30 mouse cellular contexts compared by ENCODE assay signal in the genomic region with DNA sequence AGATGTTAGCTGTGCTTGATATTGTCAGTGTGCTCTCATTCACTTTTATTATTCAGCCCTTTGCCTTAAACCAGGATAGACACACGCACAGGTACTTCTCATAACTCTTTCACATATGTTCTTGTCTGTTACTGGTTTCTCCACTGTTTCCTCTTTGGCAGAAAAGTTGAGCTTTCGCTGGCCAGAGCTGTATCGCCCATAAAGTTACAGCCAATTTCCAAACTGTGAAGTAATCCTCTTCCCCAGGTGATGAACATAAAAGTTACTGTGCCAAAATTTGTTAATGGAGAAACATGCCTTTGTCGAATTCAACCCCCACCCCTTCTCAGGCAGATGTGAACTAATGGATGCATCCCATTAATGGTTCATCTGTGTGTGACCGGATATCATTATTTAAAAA.
"Had no signal": no experiment of that assay in that cellular context is flagged by ENCODE, and none has a peak within 500 bp of the region (broad histone marks: within the 10 kb centered on the region; RNA-seq: fewer than 3 reads in every experiment).

No protein-coding gene starts in this region.

- H3K27ac ChIP-seq: limb, embryonic 10.5 days; limb, embryonic 12.5 days; limb, embryonic 13.5 days; limb, embryonic 15.5 days; liver, embryonic 12.5 days; liver, embryonic 13.5 days; liver, embryonic 14.5 days; liver, embryonic 15.5 days; lung, embryonic 15.5 days; macrophage; midbrain, embryonic 10.5 days; midbrain, embryonic 12.5 days; midbrain, embryonic 13.5 days; midbrain, embryonic 15.5 days; neural tube, embryonic 12.5 days had no signal

- H3K4me1 ChIP-seq: limb, embryonic 10.5 days; liver, embryonic 12.5 days; liver, embryonic 13.5 days; liver, embryonic 15.5 days; midbrain, embryonic 10.5 days; midbrain, embryonic 12.5 days; neural tube, embryonic 12.5 days had no signal

- DNase-seq: left cerebral cortex, postnatal 4 days; liver; liver, embryonic 13.5 days; liver, postnatal 0 days; lung, adult 18-20 months; lung, adult 2 months; lung, embryonic 14.5 days; lung, postnatal 10 days; lung, postnatal 14 days; lung, postnatal 36 days; lung, postnatal 4 days; midbrain, embryonic 14.5 days had no signal

- H3K27me3 ChIP-seq: limb, embryonic 12.5 days; limb, embryonic 13.5 days; limb, embryonic 15.5 days; liver, embryonic 12.5 days; liver, embryonic 13.5 days; liver, embryonic 15.5 days; lung, embryonic 15.5 days; megakaryocyte, embryonic 14.5 days; midbrain, embryonic 12.5 days; midbrain, embryonic 13.5 days; midbrain, embryonic 15.5 days; neural tube, embryonic 12.5 days had no signal

- H3K4me3 ChIP-seq: limb, embryonic 10.5 days; limb, embryonic 12.5 days; limb, embryonic 13.5 days; limb, embryonic 15.5 days; liver, embryonic 12.5 days; liver, embryonic 13.5 days; liver, embryonic 15.5 days; lung, embryonic 15.5 days; megakaryocyte, embryonic 14.5 days; midbrain, embryonic 10.5 days; midbrain, embryonic 12.5 days; midbrain, embryonic 13.5 days; midbrain, embryonic 15.5 days; myocyte; neural tube, embryonic 12.5 days had no signal

- ATAC-seq: liver, embryonic 12.5 days; liver, postnatal 0 days; lung, postnatal 0 days; midbrain, embryonic 13.5 days; midbrain, embryonic 15.5 days; midbrain, embryonic 16.5 days had no signal

- H3K9me3 ChIP-seq: limb, embryonic 10.5 days; limb, embryonic 12.5 days; limb, embryonic 13.5 days; limb, embryonic 15.5 days; liver, embryonic 12.5 days; liver, embryonic 13.5 days; liver, embryonic 15.5 days; lung, embryonic 15.5 days; megakaryocyte, embryonic 14.5 days; midbrain, embryonic 10.5 days; midbrain, embryonic 12.5 days; midbrain, embryonic 13.5 days; midbrain, embryonic 15.5 days; neural tube, embryonic 12.5 days had no signal

- H3K36me3 ChIP-seq: midbrain, embryonic 15.5 days had no signal
